Mouse (Mus musculus) stomach, embryonic 14.5 days (tissue): Measurements from ENCODE around the gene Hoxa5. TPM values are rescaled to one million over a fixed set of nuclear protein-coding genes. Genes with fewer than 3 reads are reported as not detected.

Source experiments
- ATAC-seq: fragments of 200-750 bp; cut with Nextera tagmentation; 2 replicates; pipeline ENCODE4 v1.8.0; 2017; ENCODE audit warnings: low read depth, moderate TSS enrichment; ENCODE audit not compliant: insufficient number of reproducible peaks, insufficient read depth, low FRiP score
- H3K27ac ChIP-seq: fragments of 300-500 bp; sonication (generic); 2 replicates; pipeline ENCODE4 v1.5.1; 2014; ENCODE audit warnings: mild to moderate bottlenecking, low read length, moderate library complexity, mixed read lengths
- H3K27me3 ChIP-seq: fragments of 300-500 bp; sonication (generic); 2 replicates; pipeline ENCODE4 v1.6.1; 2014; ENCODE audit warnings: low read length, control low read depth, mixed read lengths; ENCODE audit not compliant: control insufficient read depth, insufficient read depth
- H3K36me3 ChIP-seq: fragments of 300-500 bp; sonication (generic); 2 replicates; pipeline ENCODE4 v1.6.1; 2014; ENCODE audit warnings: mild to moderate bottlenecking, control low read depth, low read length, moderate library complexity, mixed read lengths; ENCODE audit not compliant: control insufficient read depth, insufficient read depth
- H3K4me1 ChIP-seq: fragments of 300-500 bp; sonication (generic); 2 replicates; pipeline ENCODE4 v1.6.1; 2014; ENCODE audit warnings: low read length, control low read depth, mixed read lengths; ENCODE audit not compliant: control insufficient read depth, insufficient read depth
- H3K4me2 ChIP-seq: fragments of 300-500 bp; sonication (generic); replicated peaks from 2 replicates; pipeline ENCODE4 v1.6.1; 2014; ENCODE audit warnings: low read depth, low read length, control low read depth
- H3K4me3 ChIP-seq: fragments of 300-500 bp; sonication (generic); 2 replicates; pipeline ENCODE4 v1.5.1; 2014; ENCODE audit warnings: low read depth, low read length, control low read depth
- H3K9ac ChIP-seq: fragments of 300-500 bp; sonication (generic); replicated peaks from 2 replicates; pipeline ENCODE4 v1.6.1; 2014; ENCODE audit warnings: low read depth, mild to moderate bottlenecking, control low read depth, low read length, moderate library complexity, mixed read lengths
- H3K9me3 ChIP-seq: fragments of 300-500 bp; sonication (generic); 2 replicates; pipeline ENCODE4 v1.6.1; 2016; ENCODE audit warnings: low read depth, low read length, control low read depth; ENCODE audit not compliant: control insufficient read depth
- WGBS: fragments of 180-500 bp; shearing (Covaris S2); extraction: QIAGEN DNeasy Blood & Tissue Kit; methylation state at CpG from one replicate; pipeline ENCODE4 v1.1.7; 2014; 5-methylcytosine and 5-hydroxymethylcytosine counted together
- polyA plus RNA-seq: library from polyadenylated mRNA; unstranded; fragments of >200 nt; fragmentation: Nextera tagmentation; extraction: Ambion mirVana; gene quantifications from 2 replicates; pipeline ENCODE4 v1.2.1, GENCODE M21; 2014

The Hoxa5 gene
- polyA plus RNA-seq, 1 experiment from 2014 or later = 24.4 TPM

GRCm38 (mm10) chr6:52190906-52191810 lies 13.2 kb downstream of the Hoxa5 start, which contains the start of gene Hoxa4:
Gene Hoxa4, minus strand, starts transcription at chr6:52191753.
- ATAC-seq = no peak
- 1% methylated on average over 63 of the region's 102 CpGs for WGBS
- H3K36me3 ChIP-seq = 0 out of 2 replicates have a peak, but pooled peaks cover 2% of the 10 kb centered on the region
- no peaks in the 10 kb centered on the region for H3K9me3 ChIP-seq
- H3K4me1 ChIP-seq = peaks cover 58% of the 10 kb centered on the region
- peak within 1 kb of the TSS; percentile 98 for H3K27ac ChIP-seq
- H3K4me3 ChIP-seq = peak within 1 kb of the TSS; percentile 47
- H3K27me3 ChIP-seq = no peaks in the 10 kb centered on the region
- H3K4me2 ChIP-seq = peak within 1 kb of the TSS; percentile 90
- H3K9ac ChIP-seq = peak within 1 kb of the TSS; percentile 97

- Histone ChIP-seq H3K27ac (peak overlapping the region; percentile 98), H3K9me3 (no peaks in the 10 kb centered on the region), H3K4me3 (peak overlapping the region; percentile 47), H3K4me1 (peaks cover 58% of the 10 kb centered on the region), H3K27me3 (no peaks in the 10 kb centered on the region), H3K4me2 (peak overlapping the region; percentile 90), H3K36me3 (0 out of 2 replicates have a peak, but pooled peaks cover 2% of the 10 kb centered on the region), H3K9ac (peak overlapping the region; percentile 97)
- ATAC-seq = no peak
- WGBS = 2% methylated on average over 23 of the region's 23 CpGs
These were observed 14.0 kb downstream of the Hoxa5 start for GRCm38 (mm10) chr6:52190410-52190809.

GRCm38 (mm10) chr6:52189909-52190308 lies 14.5 kb downstream of the Hoxa5 start:
- WGBS = 10% methylated on average over 8 of the region's 8 CpGs
- peak overlapping the region; percentile 47 for H3K4me3 ChIP-seq
- H3K27me3 ChIP-seq = no peaks in the 10 kb centered on the region
- H3K4me1 ChIP-seq = peaks cover 62% of the 10 kb centered on the region
- H3K9ac ChIP-seq = peak overlapping the region; percentile 97
- no peaks in the 10 kb centered on the region for H3K9me3 ChIP-seq
- H3K4me2 ChIP-seq = peak overlapping the region; percentile 90
- ATAC-seq = no peak
- H3K36me3 ChIP-seq = 0 out of 2 replicates have a peak, but pooled peaks cover 2% of the 10 kb centered on the region
- H3K27ac ChIP-seq = peak overlapping the region; percentile 98

GRCm38 (mm10) chr6:52189172-52189591 lies 15.2 kb downstream of the Hoxa5 start:
- H3K4me1 ChIP-seq = peaks cover 65% of the 10 kb centered on the region

GRCm38 (mm10) chr6:52186500-52186899 lies 17.9 kb downstream of the Hoxa5 start:
- no peak overlapping the region for H3K4me2 ChIP-seq
- peaks cover 5% of the 10 kb centered on the region; the same call in 1 of the 2 replicates for H3K36me3 ChIP-seq
- H3K9me3 ChIP-seq = no peaks in the 10 kb centered on the region
- no peaks in the 10 kb centered on the region for H3K27me3 ChIP-seq
- peaks cover 74% of the 10 kb centered on the region for H3K4me1 ChIP-seq
- H3K27ac ChIP-seq = peak overlapping the region; percentile 11; the same call in 1 of the 2 replicates
- WGBS = 35% methylated on average over 1 of the region's 1 CpGs
- no peak overlapping the region for H3K9ac ChIP-seq
- ATAC-seq = no peak
- H3K4me3 ChIP-seq = no peak overlapping the region

More at GRCm38 (mm10) chr6:52189172-52189591, 15.2 kb downstream of the Hoxa5 start:
- 14% methylated on average over 5 of the region's 5 CpGs for WGBS
- H3K9ac ChIP-seq = peak overlapping the region; percentile 97
- no peaks in the 10 kb centered on the region for H3K27me3 ChIP-seq
- ATAC-seq = peak; percentile 44; the same call in 1 of the 2 replicates
- H3K36me3 ChIP-seq = 0 out of 2 replicates have a peak, but pooled peaks cover 2% of the 10 kb centered on the region
- peak overlapping the region; percentile 98 for H3K27ac ChIP-seq
- H3K4me3 ChIP-seq = peak overlapping the region; percentile 47
- H3K9me3 ChIP-seq = no peaks in the 10 kb centered on the region
- H3K4me2 ChIP-seq = peak overlapping the region; percentile 90

- no peaks in the 10 kb centered on the region for H3K27me3 ChIP-seq
- no peaks in the 10 kb centered on the region for H3K9me3 ChIP-seq
- H3K36me3 ChIP-seq = peaks cover 5% of the 10 kb centered on the region; the same call in 1 of the 2 replicates
- no peak for ATAC-seq
- 29% methylated on average over 3 of the region's 3 CpGs for WGBS
- H3K4me3 ChIP-seq = no peak overlapping the region
- H3K4me1 ChIP-seq = peaks cover 81% of the 10 kb centered on the region
- no peak overlapping the region for H3K9ac ChIP-seq
- peak overlapping the region; percentile 98; the same call in 1 of the 2 replicates for H3K27ac ChIP-seq
- peak overlapping the region; percentile 24 for H3K4me2 ChIP-seq
These were observed 18.6 kb downstream of the Hoxa5 start for GRCm38 (mm10) chr6:52185834-52186233.

- no peak for ATAC-seq
- peaks cover 5% of the 10 kb centered on the region; the same call in 1 of the 2 replicates for H3K36me3 ChIP-seq
- H3K9me3 ChIP-seq = no peaks in the 10 kb centered on the region
- H3K27ac ChIP-seq = peak overlapping the region; percentile 98
- WGBS = 3% methylated on average over 19 of the region's 19 CpGs
- H3K27me3 ChIP-seq = no peaks in the 10 kb centered on the region
- no peak overlapping the region for H3K9ac ChIP-seq
- H3K4me3 ChIP-seq = no peak overlapping the region
- H3K4me2 ChIP-seq = peak overlapping the region; percentile 24
- peaks cover 86% of the 10 kb centered on the region for H3K4me1 ChIP-seq
These were observed 19.2 kb downstream of the Hoxa5 start for GRCm38 (mm10) chr6:52185222-52185621.

GRCm38 (mm10) chr6:52184668-52185067 lies 19.7 kb downstream of the Hoxa5 start:
- Histone ChIP-seq H3K36me3 (peaks cover 5% of the 10 kb centered on the region; the same call in 1 of the 2 replicates), H3K4me2 (peak overlapping the region; percentile 24), H3K27me3 (no peaks in the 10 kb centered on the region), H3K4me1 (peaks cover 86% of the 10 kb centered on the region), H3K4me3 (no peak overlapping the region), H3K9me3 (no peaks in the 10 kb centered on the region), H3K9ac (no peak overlapping the region), H3K27ac (peak overlapping the region; percentile 98)
- 23% methylated on average over 6 of the region's 6 CpGs for WGBS
- ATAC-seq = no peak
